Mouse (Mus musculus): Measurements from ENCODE around the gene Cmklr1.

- TF ChIP-seq CTCF (IDR thresholded peaks at IDR 0.05; ENCODE audit: borderline replicate concordance, insufficient read depth, low read depth, low read length) = no peak
- no peak for TF ChIP-seq POLR2A (IDR thresholded peaks at IDR 0.05; ENCODE audit: borderline replicate concordance, insufficient read depth, low read length)
These were observed 9.2 kb downstream of the Cmklr1 start for GRCm38 (mm10) chr5:113641066-113641465.
